In the genomic region with DNA sequence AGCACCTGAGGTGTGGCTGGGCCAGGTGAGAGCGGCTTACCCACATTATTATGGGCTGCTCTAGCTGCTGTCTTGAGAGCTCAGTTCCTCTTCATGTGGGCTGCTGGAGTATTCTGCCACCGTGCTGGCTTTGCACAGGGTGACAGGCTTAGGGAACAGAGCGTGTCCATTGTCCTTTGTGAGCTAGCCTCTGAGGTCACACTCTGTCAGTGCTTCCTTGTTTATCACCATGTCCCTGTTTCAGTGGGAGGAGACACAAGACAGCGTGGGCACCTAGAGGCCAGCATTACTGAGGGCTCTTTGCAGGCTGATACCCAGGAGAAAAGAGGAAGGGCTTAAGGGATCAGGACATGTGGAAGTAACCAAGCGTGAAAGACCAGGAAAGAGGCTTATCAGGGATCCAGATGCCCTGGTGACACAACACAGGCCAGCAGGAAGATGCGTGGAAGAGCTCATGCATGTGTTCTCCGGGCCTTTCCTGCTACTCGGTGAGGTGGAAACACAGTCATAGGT, we compare ENCODE assay signal across 7 mouse cellular contexts. TPM values are rescaled to one million over a fixed set of nuclear protein-coding genes. Genes with fewer than 3 reads are reported as not detected.
DNase-seq lines count a peak whose midpoint lies in the region; ATAC-seq lines count a peak whose summit lies in the region.

A gene (minus strand): TSS at position 120 of the 513 bp plus-strand sequence.

- 55% methylated on average over 8 of the region's 8 CpGs for WGBS in hindbrain, embryonic 12.5 days

- 0 out of 2 replicates have a peak, but pooled peaks cover 5% of the 10 kb centered on the region for H3K4me1 ChIP-seq in hindbrain, embryonic 12.5 days

- H3K4me3 ChIP-seq in hindbrain, embryonic 12.5 days: no peak within 1 kb of the TSS

- no peak within 1 kb of the TSS for H3K9ac ChIP-seq in hindbrain, embryonic 12.5 days

- H3K27me3 ChIP-seq in hindbrain, embryonic 12.5 days: no peaks in the 10 kb centered on the region

- no peak within 1 kb of the TSS for H3K4me2 ChIP-seq in hindbrain, embryonic 12.5 days (replicated peaks)

- H3K36me3 ChIP-seq in hindbrain, embryonic 12.5 days: no peaks in the 10 kb centered on the region

- peak; percentile 21; the same call in 1 of the 2 replicates for ATAC-seq in hindbrain, embryonic 12.5 days (ENCODE audit: low FRiP score)

- peak; percentile 52 for DNase-seq in right cerebral cortex, adult 18-20 months
- no peak for DNase-seq in right cerebral cortex, postnatal 14 days
- peak; percentile 8 to 13 for DNase-seq in lung, adult 18-20 months
- peak; percentile 73 for DNase-seq in retina, postnatal 7 days (ENCODE audit: low read depth, low spot score)
- DNase-seq in right cerebral cortex, postnatal 4 days: no peak
- DNase-seq in urinary bladder, postnatal 10 days (ENCODE audit: low spot score): no peak

- no peaks in the 10 kb centered on the region for H3K9me3 ChIP-seq in hindbrain, embryonic 12.5 days (replicated peaks)

- H3K27ac ChIP-seq in hindbrain, embryonic 12.5 days: no peak within 1 kb of the TSS

RNA-seq across cellular contexts. Expression of the gene that starts here (rescaled TPM):
- polyA plus RNA-seq in hindbrain, embryonic 12.5 days (2016; fragmentation: Nextera tagmentation; extraction: Ambion mirVana): 2.0 and 3.3 TPM in 2 replicates

Comparison
In these comparisons a context has a peak if more than half of its experiments do, and no peak if none do; other contexts are left out.
1. DNase-seq: peak in right cerebral cortex, adult 18-20 months (single experiment), lung, adult 18-20 months (2 of 2) and retina, postnatal 7 days (single experiment); none in right cerebral cortex, postnatal 14 days (single experiment), right cerebral cortex, postnatal 4 days (single experiment) and urinary bladder, postnatal 10 days (single experiment).